Mouse (Mus musculus) telencephalon, adult 2 months (tissue): ENCODE data around the gene Snrpc.

Experiments
- DNase-seq: peaks from one replicate; pipeline ENCODE4 v3.0.0-alpha.2; 2011; ENCODE audit warnings: low read depth, low spot score

Gene Snrpc

GRCm38 (mm10) chr17:27859131-27859530, 21.2 kb downstream of the Snrpc start:
- DNase-seq, result no peak

GRCm38 (mm10) chr17:27865461-27865860, 27.5 kb downstream of the Snrpc start:
- no peak for DNase-seq

- no peak for DNase-seq
Observed at GRCm38 (mm10) chr17:27866737-27867136, 28.8 kb downstream of the Snrpc start.

- DNase-seq, result peak; percentile 71
Observed at GRCm38 (mm10) chr17:27871851-27872250, 33.9 kb downstream of the Snrpc start.

GRCm38 (mm10) chr17:27873583-27873982, 35.6 kb downstream of the Snrpc start:
- no peak for DNase-seq

GRCm38 (mm10) chr17:27874510-27874909, 36.6 kb downstream of the Snrpc start:
- DNase-seq, result no peak

- DNase-seq, result no peak
Observed at GRCm38 (mm10) chr17:27881518-27881917, 43.6 kb downstream of the Snrpc start.

- DNase-seq, result no peak
Observed at GRCm38 (mm10) chr17:27883129-27883528, 45.2 kb downstream of the Snrpc start.

- DNase-seq, result no peak
Observed at GRCm38 (mm10) chr17:27883994-27884393, 46.0 kb downstream of the Snrpc start.

- DNase-seq, result no peak
Observed at GRCm38 (mm10) chr17:27886499-27887210, 48.7 kb downstream of the Snrpc start.
